Mouse (Mus musculus) MEL (cell line): ENCODE results near the gene Hist1h2aa. TPM values are rescaled to one million over a fixed set of nuclear protein-coding genes. Genes with fewer than 3 reads are reported as not detected.

Experiments used
- DNase-seq: peaks from one replicate; pipeline ENCODE4 v3.0.0; 2011; ENCODE audit warnings: low read depth, low spot score
- H3K27ac ChIP-seq: 2 replicates; pipeline ENCODE4 v1.5.1; 2012; ENCODE audit warnings: low read depth, mild to moderate bottlenecking, control low read depth, low read length, moderate library complexity; ENCODE audit not compliant: control insufficient read depth
- H3K27me3 ChIP-seq, 2 experiments: fragments of 150-350 bp in 1 of 2; sonication (generic) in 1 of 2; 2 replicates each; pipeline ENCODE4 v1.6.1; 2012; ENCODE audit warnings: low read length in 2 of 2, mild to moderate bottlenecking in 2 of 2, improper control_type of control experiment in 1 of 2, moderate library complexity in 1 of 2; ENCODE audit not compliant: insufficient read depth in 2 of 2, control insufficient read depth in 1 of 2
- H3K36me3 ChIP-seq, 2 experiments: 2 replicates each; pipeline ENCODE4 v1.6.1; 2012 to 2014; ENCODE audit warnings: low read length in 2 of 2, improper control_type of control experiment in 1 of 2, inconsistent platforms in 1 of 2, mild to moderate bottlenecking in 1 of 2; ENCODE audit not compliant: insufficient read depth in 2 of 2, control insufficient read depth in 1 of 2
- H3K4me1 ChIP-seq, 2 experiments: fragments of 150-350 bp in 1 of 2; sonication (generic) in 1 of 2; 2 replicates each; pipeline ENCODE4 v1.6.1; 2012; ENCODE audit warnings: low read length in 2 of 2, improper control_type of control experiment in 1 of 2, mild to moderate bottlenecking in 1 of 2; ENCODE audit not compliant: insufficient read depth in 2 of 2, control insufficient read depth in 1 of 2
- H3K4me3 ChIP-seq, 2 experiments: fragments of 150-350 bp in 1 of 2; sonication (generic) in 1 of 2; 2 replicates each; pipeline ENCODE4 v1.5.1; 2012; ENCODE audit warnings: low read depth in 2 of 2, low read length in 2 of 2, mild to moderate bottlenecking in 2 of 2, moderate library complexity in 2 of 2, control low read depth in 1 of 2, improper control_type of control experiment in 1 of 2; ENCODE audit not compliant: control insufficient read depth in 1 of 2, insufficient read depth in 1 of 2
- H3K79me2 ChIP-seq: 2 replicates; pipeline ENCODE4 v1.6.1; 2012; ENCODE audit warnings: mild to moderate bottlenecking, low read length, moderate library complexity; ENCODE audit not compliant: control insufficient read depth, poor library complexity, insufficient read depth
- H3K9ac ChIP-seq: 2 replicates; pipeline ENCODE4 v1.6.1; 2012; ENCODE audit warnings: low read depth, mild to moderate bottlenecking, control low read depth, low read length, moderate library complexity; ENCODE audit not compliant: control insufficient read depth, poor library complexity, severe bottlenecking
- H3K9me3 ChIP-seq: fragments of 150-350 bp; sonication (generic); replicated peaks from 2 replicates; pipeline ENCODE4 v1.6.1; 2012; ENCODE audit warnings: mild to moderate bottlenecking, low read length, improper control_type of control experiment, moderate library complexity; ENCODE audit not compliant: insufficient read depth
- BHLHE40 ChIP-seq: IDR thresholded peaks from 2 replicates; pipeline ENCODE4 v1.6.1; 2012; ENCODE audit warnings: low read depth, mild to moderate bottlenecking, inconsistent platforms, low read length, improper control_type of control experiment, borderline replicate concordance
- CHD1 ChIP-seq: IDR thresholded peaks from 2 replicates; pipeline ENCODE4 v1.6.1; 2012; ENCODE audit warnings: low read depth, mild to moderate bottlenecking, inconsistent platforms, low read length, improper control_type of control experiment
- CTCF ChIP-seq, 3 experiments: IDR thresholded peaks in 2 of 3; conservative IDR thresholded peaks in 1 of 3; 2 replicates each; pipeline ENCODE4 v1.5.1; 2011 to 2012; ENCODE audit warnings: low read length in 3 of 3, low read depth in 2 of 3, mild to moderate bottlenecking in 2 of 3, improper control_type of control experiment in 1 of 3, inconsistent platforms in 1 of 3, mixed read lengths in 1 of 3, moderate library complexity in 1 of 3; ENCODE audit not compliant: control insufficient read depth in 1 of 3, insufficient read depth in 1 of 3, poor library complexity in 1 of 3, severe bottlenecking in 1 of 3
- E2F4 ChIP-seq: IDR thresholded peaks from 2 replicates; pipeline ENCODE4 v1.6.1; 2011; ENCODE audit warnings: low read depth, low read length, improper control_type of control experiment, borderline replicate concordance
- EP300 ChIP-seq, 2 experiments: IDR thresholded peaks; 2 replicates each; pipeline ENCODE4 v1.6.1; 2011; ENCODE audit warnings: improper control_type of control experiment in 2 of 2, low read length in 2 of 2, low read depth in 1 of 2, mild to moderate bottlenecking in 1 of 2
- GABPA ChIP-seq: IDR thresholded peaks from 2 replicates; pipeline ENCODE4 v1.6.1; 2012; ENCODE audit warnings: low read depth, mild to moderate bottlenecking, inconsistent platforms, low read length, improper control_type of control experiment, moderate library complexity
- MAX ChIP-seq: IDR thresholded peaks from 2 replicates; pipeline ENCODE4 v1.6.1; 2011; ENCODE audit warnings: low read length, improper control_type of control experiment
- MEF2A ChIP-seq: IDR thresholded peaks from 2 replicates; pipeline ENCODE4 v1.6.1; 2014; ENCODE audit warnings: low read depth, mild to moderate bottlenecking, inconsistent platforms, low read length, improper control_type of control experiment; ENCODE audit not compliant: poor library complexity, insufficient replicate concordance, severe bottlenecking; ENCODE audit errors: extremely low read depth
- MXI1 ChIP-seq: IDR thresholded peaks from 2 replicates; pipeline ENCODE4 v1.6.1; 2011; ENCODE audit warnings: mild to moderate bottlenecking, low read depth, low read length, improper control_type of control experiment
- MYB ChIP-seq: IDR thresholded peaks from 2 replicates; pipeline ENCODE4 v1.6.1; 2011; ENCODE audit warnings: mild to moderate bottlenecking, low read depth, low read length, improper control_type of control experiment
- NELFE ChIP-seq: IDR thresholded peaks from 2 replicates; pipeline ENCODE4 v1.6.1; 2011; ENCODE audit warnings: low read depth, low read length, improper control_type of control experiment
- NRF1 ChIP-seq: IDR thresholded peaks from 2 replicates; pipeline ENCODE4 v1.6.1; 2014; ENCODE audit warnings: low read depth, mild to moderate bottlenecking, inconsistent platforms, low read length, improper control_type of control experiment, moderate library complexity; ENCODE audit not compliant: poor library complexity, insufficient read depth, severe bottlenecking
- POLR2A ChIP-seq, 2 experiments: IDR thresholded peaks; 2 replicates each; pipeline ENCODE4 v1.6.1; 2011 to 2012; ENCODE audit warnings: low read length in 2 of 2, mild to moderate bottlenecking in 2 of 2, control low read depth in 1 of 2, improper control_type of control experiment in 1 of 2, low read depth in 1 of 2, moderate library complexity in 1 of 2; ENCODE audit not compliant: control insufficient read depth in 1 of 2, insufficient read depth in 1 of 2, poor library complexity in 1 of 2
- POLR2AphosphoS5 ChIP-seq: IDR thresholded peaks from 2 replicates; pipeline ENCODE4 v1.6.1; 2012; ENCODE audit warnings: low read depth, borderline replicate concordance, mild to moderate bottlenecking, inconsistent platforms, low read length, moderate library complexity, mixed read lengths
- RAD21 ChIP-seq: IDR thresholded peaks from 2 replicates; pipeline ENCODE4 v1.6.1; 2011; ENCODE audit warnings: mild to moderate bottlenecking, low read depth, low read length, improper control_type of control experiment
- TAL1 ChIP-seq: IDR thresholded peaks from 2 replicates; pipeline ENCODE4 v1.6.1; 2012; ENCODE audit warnings: mild to moderate bottlenecking, inconsistent platforms, low read length, moderate library complexity, mixed read lengths
- TBP ChIP-seq: IDR thresholded peaks from 2 replicates; pipeline ENCODE4 v1.8.0; 2011; ENCODE audit warnings: low read depth, low read length, improper control_type of control experiment
- USF2 ChIP-seq, 2 experiments: IDR thresholded peaks; 2 replicates each; pipeline ENCODE4 v1.6.1; 2011 to 2012; ENCODE audit warnings: improper control_type of control experiment in 2 of 2, low read length in 2 of 2, borderline replicate concordance in 1 of 2, inconsistent platforms in 1 of 2, low read depth in 1 of 2, mild to moderate bottlenecking in 1 of 2; ENCODE audit not compliant: insufficient read depth in 1 of 2
- ZMIZ1 ChIP-seq: IDR thresholded peaks from 2 replicates; pipeline ENCODE4 v1.6.1; 2012; ENCODE audit warnings: low read depth, mild to moderate bottlenecking, inconsistent platforms, low read length, improper control_type of control experiment, moderate library complexity
- ZNF384 ChIP-seq: IDR thresholded peaks from 2 replicates; pipeline ENCODE4 v1.6.1; 2012; ENCODE audit warnings: low read depth, mild to moderate bottlenecking, inconsistent platforms, low read length, improper control_type of control experiment
- polyA plus RNA-seq, 2 experiments: library from polyadenylated mRNA; stranded (reverse) in 1 of 2; unstranded in 1 of 2; fragments of >175 nt in 1 of 2; fragments of >200 nt in 1 of 2; gene quantifications; 2 replicates each; pipeline versions ENCODE4 v1.2.1 to v1.2.4; 2012; ENCODE audit warnings: low replicate concordance in 2 of 2, low read depth in 1 of 2; ENCODE audit not compliant: insufficient read length in 2 of 2, insufficient read depth in 1 of 2, missing spikeins in 1 of 2
- total RNA-seq: library from RNA; depleted of rRNA; stranded (reverse); fragments of 300-350 nt; gene quantifications from 2 replicates; pipeline ENCODE4 v1.2.3, GENCODE M21; 2012

Hist1h2aa gene
- total and polyA plus RNA-seq, 3 experiments: 1.6 TPM; not detected in 2

GRCm38 (mm10) chr13:23964909-23965308, 30.6 kb downstream of the Hist1h2aa start:
- H3K36me3 ChIP-seq: no peaks in the 10 kb centered on the region
- no peak for DNase-seq
- H3K9me3 ChIP-seq: no peaks in the 10 kb centered on the region
- H3K9ac ChIP-seq: no peak overlapping the region
- H3K27ac ChIP-seq: no peak overlapping the region
- peaks cover 4 to 8% of the 10 kb centered on the region in 2 experiments for H3K27me3 ChIP-seq
- H3K4me1 ChIP-seq: no peaks in the 10 kb centered on the region
- H3K79me2 ChIP-seq: no peaks in the 10 kb centered on the region
- no peak overlapping the region for H3K4me3 ChIP-seq
- TF ChIP-seq GABPA: no peak
- TF ChIP-seq CHD1: no peak
- TF ChIP-seq EP300 (IDR thresholded peaks at IDR 0.05; ENCODE audit: low read depth in 1 of 2, low read length in 2 of 2): no peak
- TF ChIP-seq MXI1: no peak
- no peak for TF ChIP-seq USF2 (IDR thresholded peaks at IDR 0.05; ENCODE audit: borderline replicate concordance in 1 of 2, insufficient read depth in 1 of 2, low read depth in 1 of 2, low read length in 2 of 2)
- TF ChIP-seq E2F4: no peak
- TF ChIP-seq MAX: no peak
- TF ChIP-seq CTCF (IDR thresholded peaks at IDR 0.05 in 2 of 3, conservative IDR thresholded peaks at IDR 0.05 in 1 of 3; ENCODE audit: control insufficient read depth in 1 of 3, insufficient read depth in 1 of 3, low read depth in 2 of 3, low read length in 3 of 3, poor library complexity in 1 of 3, severe bottlenecking in 1 of 3): no peak

- TF ChIP-seq MYB (no peak), RAD21 (no peak), POLR2A (IDR thresholded peaks at IDR 0.05; ENCODE audit: control insufficient read depth in 1 of 2, insufficient read depth in 1 of 2, low read depth in 1 of 2, low read length in 2 of 2, poor library complexity in 1 of 2) (no peak), TAL1 (no peak), ZNF384 (no peak), POLR2AphosphoS5 (no peak), E2F4 (no peak), MEF2A (no peak)
- no peak overlapping the region for H3K27ac ChIP-seq
- no peak overlapping the region for H3K4me3 ChIP-seq
- peaks cover 0 to 6% of the 10 kb centered on the region in 2 experiments; a peak in 3 of 4 replicates for H3K27me3 ChIP-seq
- no peaks in the 10 kb centered on the region for H3K79me2 ChIP-seq
- H3K4me1 ChIP-seq: no peaks in the 10 kb centered on the region
- H3K9ac ChIP-seq: no peak overlapping the region
- H3K36me3 ChIP-seq: no peaks in the 10 kb centered on the region
- no peaks in the 10 kb centered on the region for H3K9me3 ChIP-seq
- DNase-seq: no peak
Observed at GRCm38 (mm10) chr13:23971870-23972269, 37.6 kb downstream of the Hist1h2aa start.

- TF ChIP-seq ZMIZ1 (no peak), CTCF (IDR thresholded peaks at IDR 0.05 in 2 of 3, conservative IDR thresholded peaks at IDR 0.05 in 1 of 3; ENCODE audit: control insufficient read depth in 1 of 3, insufficient read depth in 1 of 3, low read depth in 2 of 3, low read length in 3 of 3, poor library complexity in 1 of 3, severe bottlenecking in 1 of 3) (no peak), POLR2A (IDR thresholded peaks at IDR 0.05; ENCODE audit: control insufficient read depth in 1 of 2, insufficient read depth in 1 of 2, low read depth in 1 of 2, low read length in 2 of 2, poor library complexity in 1 of 2) (no peak), MEF2A (no peak), TBP (no peak), ZNF384 (no peak), MXI1 (no peak), BHLHE40 (no peak), NRF1 (no peak), POLR2AphosphoS5 (no peak), NELFE (no peak)
Observed at GRCm38 (mm10) chr13:23972271-23972670, 38.0 kb downstream of the Hist1h2aa start.

More at GRCm38 (mm10) chr13:23972271-23972670, 38.0 kb downstream of the Hist1h2aa start:
- Histone ChIP-seq H3K36me3 (no peaks in the 10 kb centered on the region), H3K4me3 (no peak overlapping the region), H3K79me2 (no peaks in the 10 kb centered on the region), H3K9ac (no peak overlapping the region), H3K9me3 (no peaks in the 10 kb centered on the region), H3K27ac (no peak overlapping the region), H3K27me3 (peaks cover 0 to 6% of the 10 kb centered on the region in 2 experiments; a peak in 3 of 4 replicates), H3K4me1 (no peaks in the 10 kb centered on the region)
- DNase-seq: no peak
